Mouse (Mus musculus): ENCODE measurements at regions not wholly inside any gene's neighbourhood (a gene's known extent, or its start where the extent isn't known, plus 50 kb on each side); places are given as distances from the start of the nearest gene placed in this dataset.

DNA sequence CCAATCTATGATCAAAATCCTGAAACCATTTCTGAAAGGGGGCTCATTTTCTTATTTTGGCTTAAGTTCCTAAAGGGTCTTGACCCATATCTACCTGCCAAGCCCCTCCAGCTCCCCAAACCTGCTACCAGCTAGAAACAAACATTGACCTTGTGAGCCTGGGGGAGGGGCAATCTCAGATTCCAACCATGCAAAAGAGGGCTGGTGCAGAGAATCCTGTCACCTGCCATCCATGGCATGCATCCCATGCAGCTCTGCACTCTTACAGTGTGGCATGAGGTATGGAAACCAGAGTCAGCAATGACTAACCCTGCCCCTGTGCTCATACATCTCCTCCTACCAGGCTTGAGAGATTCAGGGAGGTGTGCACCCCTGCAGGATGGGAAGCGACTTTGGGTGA, 90.3 kb upstream of the Kdm8 start:
- TF ChIP-seq CTCF (IDR thresholded peaks at IDR 0.05; ENCODE audit: low read depth) (no peak), EP300 (optimal IDR thresholded peaks at IDR 0.05) (no peak)
